Mouse (Mus musculus): ENCODE data around the gene Efhc1.

GRCm38 (mm10) chr1:21014463-21014862, 63.0 kb downstream of the Efhc1 start:
- TF ChIP-seq ZNF384 (IDR thresholded peaks at IDR 0.05; ENCODE audit: low read depth, low read length) (no peak), KAT2A (conservative IDR thresholded peaks at IDR 0.05; ENCODE audit: low read depth, low read length) (no peak), EP300 (IDR thresholded peaks at IDR 0.05; ENCODE audit: low read depth in 1 of 2, low read length in 2 of 2) (no peak), CTCF (IDR thresholded peaks at IDR 0.05 in 2 of 3, conservative IDR thresholded peaks at IDR 0.05 in 1 of 3; ENCODE audit: control insufficient read depth in 1 of 3, insufficient read depth in 1 of 3, low read depth in 2 of 3, low read length in 3 of 3, poor library complexity in 1 of 3, severe bottlenecking in 1 of 3) (no peak)
